Mouse (Mus musculus): ENCODE measurements around the gene Cux2. TPM values are rescaled to one million over a fixed set of nuclear protein-coding genes. Genes with fewer than 3 reads are reported as not detected.

Cux2 gene
- polyA plus RNA-seq, 1 experiment from 2014 or later = 2.3 TPM

GRCm38 (mm10) chr5:121893581-121893980 lies 156.3 kb downstream of the Cux2 start:
- Histone ChIP-seq H3K36me3 (ENCODE audit: control insufficient read depth, insufficient read depth, low read length) (no peaks in the 10 kb centered on the region), H3K9me3 (ENCODE audit: control insufficient read depth, low read length) (peaks cover 3% of the 10 kb centered on the region; the same call in 1 of the 2 replicates), H3K4me2 (ENCODE audit: low read depth, low read length) (no peak overlapping the region), H3K4me3 (ENCODE audit: low read length) (no peak overlapping the region), H3K9ac (ENCODE audit: low read length) (no peak overlapping the region), H3K27ac (ENCODE audit: low read length) (no peak overlapping the region), H3K4me1 (replicated peaks; ENCODE audit: control insufficient read depth, insufficient read depth, low read length) (0 out of 2 replicates have a peak, but pooled peaks cover 3% of the 10 kb centered on the region), H3K27me3 (ENCODE audit: control insufficient read depth, insufficient read depth, low read depth, low read length) (no peaks in the 10 kb centered on the region; the same call in 1 of the 2 replicates)
- ATAC-seq (ENCODE audit: low read depth) = no peak
- WGBS = 26% methylated on average over 3 of the region's 3 CpGs

GRCm38 (mm10) chr5:121892281-121892680 lies 157.6 kb downstream of the Cux2 start:
- no peak overlapping the region for H3K4me3 ChIP-seq (ENCODE audit: low read length)
- no peaks in the 10 kb centered on the region; the same call in 1 of the 2 replicates for H3K27me3 ChIP-seq (ENCODE audit: control insufficient read depth, insufficient read depth, low read depth, low read length)
- WGBS = 79% methylated on average over 14 of the region's 14 CpGs
- 0 out of 2 replicates have a peak, but pooled peaks cover 3% of the 10 kb centered on the region for H3K4me1 ChIP-seq (replicated peaks; ENCODE audit: control insufficient read depth, insufficient read depth, low read length)
- no peaks in the 10 kb centered on the region for H3K36me3 ChIP-seq (ENCODE audit: control insufficient read depth, insufficient read depth, low read length)
- ATAC-seq (ENCODE audit: low read depth) = no peak
- no peak overlapping the region for H3K9ac ChIP-seq (ENCODE audit: low read length)
- H3K9me3 ChIP-seq (ENCODE audit: control insufficient read depth, low read length) = peaks cover 6% of the 10 kb centered on the region
- no peak overlapping the region for H3K27ac ChIP-seq (ENCODE audit: low read length)
- no peak overlapping the region for H3K4me2 ChIP-seq (ENCODE audit: low read depth, low read length)

- no peak overlapping the region for H3K4me2 ChIP-seq (ENCODE audit: low read depth, low read length)
- no peak overlapping the region for H3K4me3 ChIP-seq (ENCODE audit: low read length)
- H3K36me3 ChIP-seq (ENCODE audit: control insufficient read depth, insufficient read depth, low read length) = no peaks in the 10 kb centered on the region
- no peak for ATAC-seq (ENCODE audit: low read depth)
- H3K9me3 ChIP-seq (ENCODE audit: control insufficient read depth, low read length) = peaks cover 6% of the 10 kb centered on the region
- no peaks in the 10 kb centered on the region; the same call in 1 of the 2 replicates for H3K27me3 ChIP-seq (ENCODE audit: control insufficient read depth, insufficient read depth, low read depth, low read length)
- no peak overlapping the region for H3K9ac ChIP-seq (ENCODE audit: low read length)
- H3K4me1 ChIP-seq (replicated peaks; ENCODE audit: control insufficient read depth, insufficient read depth, low read length) = 0 out of 2 replicates have a peak, but pooled peaks cover 3% of the 10 kb centered on the region
- WGBS = 82% methylated on average over 7 of the region's 7 CpGs
- H3K27ac ChIP-seq (ENCODE audit: low read length) = no peak overlapping the region
These were observed 159.0 kb downstream of the Cux2 start for GRCm38 (mm10) chr5:121890925-121891324.

- H3K9ac ChIP-seq (ENCODE audit: low read length) = no peak overlapping the region
- ATAC-seq (ENCODE audit: low read depth) = no peak
- H3K36me3 ChIP-seq (ENCODE audit: control insufficient read depth, insufficient read depth, low read length) = no peaks in the 10 kb centered on the region
- no peaks in the 10 kb centered on the region; the same call in 1 of the 2 replicates for H3K27me3 ChIP-seq (ENCODE audit: control insufficient read depth, insufficient read depth, low read depth, low read length)
- 51% methylated on average over 9 of the region's 9 CpGs for WGBS
- no peaks in the 10 kb centered on the region for H3K4me1 ChIP-seq (replicated peaks; ENCODE audit: control insufficient read depth, insufficient read depth, low read length)
- peaks cover 6% of the 10 kb centered on the region for H3K9me3 ChIP-seq (ENCODE audit: control insufficient read depth, low read length)
- H3K27ac ChIP-seq (ENCODE audit: low read length) = no peak overlapping the region
- no peak overlapping the region for H3K4me2 ChIP-seq (ENCODE audit: low read depth, low read length)
- H3K4me3 ChIP-seq (ENCODE audit: low read length) = no peak overlapping the region
These were observed 160.0 kb downstream of the Cux2 start for GRCm38 (mm10) chr5:121889819-121890362.

DNA sequence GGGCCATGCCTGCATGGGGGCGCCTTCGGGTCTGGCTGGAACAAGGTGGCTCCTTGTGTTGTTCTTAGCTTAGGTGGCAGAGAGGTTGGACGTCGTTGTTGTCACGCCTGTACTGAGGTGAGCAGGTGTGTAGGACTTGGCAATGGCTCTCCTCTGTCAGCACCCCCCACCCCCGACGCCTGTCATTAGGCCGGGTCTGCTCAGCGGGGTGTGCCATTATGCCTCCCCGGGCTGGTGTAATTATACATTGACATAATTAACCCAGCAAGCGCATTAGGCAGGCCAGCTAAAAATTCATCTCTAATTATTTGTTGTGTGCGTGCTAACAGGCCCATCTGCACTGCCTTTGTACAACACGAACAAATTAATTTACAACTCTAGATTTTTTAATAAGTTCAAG lies 160.5 kb downstream of the Cux2 start:
- Histone ChIP-seq H3K36me3 (ENCODE audit: control insufficient read depth, insufficient read depth, low read length) (no peaks in the 10 kb centered on the region), H3K27me3 (ENCODE audit: control insufficient read depth, insufficient read depth, low read depth, low read length) (no peaks in the 10 kb centered on the region), H3K9me3 (ENCODE audit: control insufficient read depth, low read length) (peaks cover 6% of the 10 kb centered on the region), H3K27ac (ENCODE audit: low read length) (no peak overlapping the region), H3K9ac (ENCODE audit: low read length) (no peak overlapping the region), H3K4me3 (ENCODE audit: low read length) (no peak overlapping the region), H3K4me2 (ENCODE audit: low read depth, low read length) (no peak overlapping the region), H3K4me1 (replicated peaks; ENCODE audit: control insufficient read depth, insufficient read depth, low read length) (no peaks in the 10 kb centered on the region)
- ATAC-seq (ENCODE audit: low read depth) = no peak
- 58% methylated on average over 13 of the region's 13 CpGs for WGBS

DNA sequence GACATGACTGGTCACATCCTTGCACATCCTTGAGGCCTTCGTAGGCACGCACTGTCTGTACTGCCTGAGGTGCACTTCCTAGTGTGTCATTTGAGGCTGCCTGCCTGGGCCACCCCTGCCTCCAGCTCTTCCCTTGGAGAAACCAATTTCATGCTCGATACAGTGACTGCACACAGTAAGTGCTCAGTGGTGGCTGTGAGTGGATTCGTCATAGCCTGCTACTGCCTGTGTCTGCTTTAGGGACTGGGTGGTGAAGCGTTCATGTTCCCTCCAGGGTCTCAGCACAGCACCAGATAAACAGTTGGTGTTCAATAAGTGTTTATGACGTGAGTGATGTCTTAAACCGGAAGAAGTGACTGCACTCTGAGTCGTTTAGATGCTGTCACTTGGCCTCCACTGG lies 166.5 kb downstream of the Cux2 start:
- H3K4me2 ChIP-seq (ENCODE audit: low read depth, low read length) = no peak overlapping the region
- no peak overlapping the region for H3K4me3 ChIP-seq (ENCODE audit: low read length)
- H3K9me3 ChIP-seq (ENCODE audit: control insufficient read depth, low read length) = peaks cover 3% of the 10 kb centered on the region
- H3K4me1 ChIP-seq (replicated peaks; ENCODE audit: control insufficient read depth, insufficient read depth, low read length) = no peaks in the 10 kb centered on the region
- H3K27ac ChIP-seq (ENCODE audit: low read length) = no peak overlapping the region
- no peak overlapping the region for H3K9ac ChIP-seq (ENCODE audit: low read length)
- WGBS = 64% methylated on average over 8 of the region's 8 CpGs
- no peak for ATAC-seq (ENCODE audit: low read depth)
- H3K27me3 ChIP-seq (ENCODE audit: control insufficient read depth, insufficient read depth, low read depth, low read length) = no peaks in the 10 kb centered on the region
- H3K36me3 ChIP-seq (ENCODE audit: control insufficient read depth, insufficient read depth, low read length) = no peaks in the 10 kb centered on the region

DNA sequence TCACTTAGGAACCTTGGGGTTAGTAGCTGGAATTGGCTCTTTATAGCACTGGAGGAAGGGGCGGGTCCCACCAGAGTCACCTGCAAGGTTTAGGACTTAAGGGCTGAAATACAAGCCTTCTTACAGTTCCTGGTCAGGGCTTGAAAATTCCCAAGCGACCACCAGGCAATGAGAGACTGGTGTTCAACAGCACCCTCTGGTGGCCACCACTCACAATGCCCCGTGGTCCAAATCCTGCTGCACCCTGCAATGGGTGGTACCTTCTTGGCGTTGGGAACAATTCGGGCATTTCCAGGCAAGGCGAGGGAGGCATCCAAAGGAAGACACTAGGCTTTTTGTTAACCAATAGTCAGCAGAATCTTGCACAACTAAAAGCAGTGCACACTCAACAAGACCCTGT lies 170.7 kb downstream of the Cux2 start:
- Histone ChIP-seq H3K4me2 (ENCODE audit: low read depth, low read length) (no peak overlapping the region), H3K4me3 (ENCODE audit: low read length) (no peak overlapping the region), H3K27me3 (ENCODE audit: control insufficient read depth, insufficient read depth, low read depth, low read length) (no peaks in the 10 kb centered on the region), H3K4me1 (replicated peaks; ENCODE audit: control insufficient read depth, insufficient read depth, low read length) (no peaks in the 10 kb centered on the region), H3K36me3 (ENCODE audit: control insufficient read depth, insufficient read depth, low read length) (no peaks in the 10 kb centered on the region), H3K9ac (ENCODE audit: low read length) (no peak overlapping the region), H3K9me3 (ENCODE audit: control insufficient read depth, low read length) (no peaks in the 10 kb centered on the region), H3K27ac (ENCODE audit: low read length) (no peak overlapping the region)
- ATAC-seq (ENCODE audit: low read depth) = no peak
- 56% methylated on average over 6 of the region's 6 CpGs for WGBS

DNA sequence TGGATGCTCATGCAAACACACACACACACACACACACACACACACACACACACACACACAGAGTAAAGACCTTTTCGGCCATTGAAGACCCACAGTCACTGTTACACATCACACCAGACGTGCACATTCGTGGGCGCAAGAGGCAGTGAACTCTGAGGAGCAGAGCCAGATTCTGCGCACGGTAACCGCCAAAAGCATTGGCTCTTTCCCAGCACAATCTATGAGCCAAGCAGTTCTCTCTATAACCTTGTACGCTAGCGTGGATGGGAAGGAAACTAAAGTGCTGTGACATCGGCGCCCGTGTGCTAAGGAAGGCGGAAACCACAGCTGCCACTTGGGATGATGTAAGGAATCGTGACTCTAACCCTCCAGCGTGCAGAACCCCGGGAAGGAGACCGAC lies 171.2 kb downstream of the Cux2 start:
- Histone ChIP-seq H3K4me3 (ENCODE audit: low read length) (no peak overlapping the region), H3K27ac (ENCODE audit: low read length) (no peak overlapping the region), H3K27me3 (ENCODE audit: control insufficient read depth, insufficient read depth, low read depth, low read length) (no peaks in the 10 kb centered on the region), H3K4me2 (ENCODE audit: low read depth, low read length) (no peak overlapping the region), H3K9me3 (ENCODE audit: control insufficient read depth, low read length) (no peaks in the 10 kb centered on the region), H3K36me3 (ENCODE audit: control insufficient read depth, insufficient read depth, low read length) (no peaks in the 10 kb centered on the region), H3K9ac (ENCODE audit: low read length) (no peak overlapping the region), H3K4me1 (replicated peaks; ENCODE audit: control insufficient read depth, insufficient read depth, low read length) (no peaks in the 10 kb centered on the region)
- no peak for ATAC-seq (ENCODE audit: low read depth)
- 78% methylated on average over 17 of the region's 17 CpGs for WGBS

DNA sequence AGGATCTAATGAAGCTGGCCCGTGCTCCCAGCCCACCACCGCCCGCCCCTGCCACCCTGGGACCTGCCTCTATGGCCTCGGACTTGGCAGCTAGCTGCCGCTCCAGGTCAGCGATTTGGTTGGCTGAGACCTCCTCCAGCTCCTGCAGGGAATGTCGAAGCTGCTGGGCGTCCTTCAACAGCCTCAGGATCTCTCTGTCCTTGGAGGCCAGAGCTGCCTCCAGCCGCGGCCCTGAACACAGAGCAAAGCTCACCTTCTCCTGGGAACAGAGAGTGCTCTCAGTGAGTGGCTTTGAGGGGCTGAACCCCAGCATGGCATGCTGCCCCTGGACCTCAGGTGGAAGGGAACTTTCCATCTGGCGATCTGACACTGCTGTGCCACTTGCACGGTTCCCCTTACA lies 173.0 kb downstream of the Cux2 start:
- Histone ChIP-seq H3K9me3 (ENCODE audit: control insufficient read depth, low read length) (no peaks in the 10 kb centered on the region), H3K36me3 (ENCODE audit: control insufficient read depth, insufficient read depth, low read length) (no peaks in the 10 kb centered on the region), H3K4me2 (ENCODE audit: low read depth, low read length) (no peak overlapping the region), H3K27me3 (ENCODE audit: control insufficient read depth, insufficient read depth, low read depth, low read length) (no peaks in the 10 kb centered on the region), H3K4me1 (replicated peaks; ENCODE audit: control insufficient read depth, insufficient read depth, low read length) (no peaks in the 10 kb centered on the region), H3K9ac (ENCODE audit: low read length) (no peak overlapping the region), H3K4me3 (ENCODE audit: low read length) (no peak overlapping the region), H3K27ac (ENCODE audit: low read length) (no peak overlapping the region)
- no peak for ATAC-seq (ENCODE audit: low read depth)
- 80% methylated on average over 12 of the region's 12 CpGs for WGBS

- no peak for ATAC-seq (ENCODE audit: low read depth)
- H3K9me3 ChIP-seq (ENCODE audit: control insufficient read depth, low read length) = no peaks in the 10 kb centered on the region
- H3K4me1 ChIP-seq (replicated peaks; ENCODE audit: control insufficient read depth, insufficient read depth, low read length) = no peaks in the 10 kb centered on the region
- no peaks in the 10 kb centered on the region for H3K36me3 ChIP-seq (ENCODE audit: control insufficient read depth, insufficient read depth, low read length)
- WGBS = 83% methylated on average over 12 of the region's 12 CpGs
- no peak overlapping the region for H3K4me3 ChIP-seq (ENCODE audit: low read length)
- no peaks in the 10 kb centered on the region for H3K27me3 ChIP-seq (ENCODE audit: control insufficient read depth, insufficient read depth, low read depth, low read length)
- H3K4me2 ChIP-seq (ENCODE audit: low read depth, low read length) = no peak overlapping the region
- H3K27ac ChIP-seq (ENCODE audit: low read length) = no peak overlapping the region
- H3K9ac ChIP-seq (ENCODE audit: low read length) = no peak overlapping the region
These were observed 174.9 kb downstream of the Cux2 start for GRCm38 (mm10) chr5:121875041-121875440.
